Mouse (Mus musculus) frontal cortex, adult 2 months (tissue): Measurements from ENCODE around the gene Tpk1. TPM values are rescaled to one million over a fixed set of nuclear protein-coding genes. Genes with fewer than 3 reads are reported as not detected.

Experiments
- DNase-seq, 2 experiments: peaks; one replicate each; pipeline ENCODE4 v3.0.0; 2022; ENCODE audit warnings: low spot score in 1 of 2; ENCODE audit errors: extremely low spot score in 1 of 2
- polyA plus RNA-seq: library from polyadenylated mRNA; depleted of rRNA; stranded (reverse); fragments of >200 nt; gene quantifications from 2 replicates; pipeline ENCODE4 v1.2.3, GENCODE M21; 2012

The Tpk1 gene
- polyA plus RNA-seq, 1 experiment: 2.7 TPM

DNA sequence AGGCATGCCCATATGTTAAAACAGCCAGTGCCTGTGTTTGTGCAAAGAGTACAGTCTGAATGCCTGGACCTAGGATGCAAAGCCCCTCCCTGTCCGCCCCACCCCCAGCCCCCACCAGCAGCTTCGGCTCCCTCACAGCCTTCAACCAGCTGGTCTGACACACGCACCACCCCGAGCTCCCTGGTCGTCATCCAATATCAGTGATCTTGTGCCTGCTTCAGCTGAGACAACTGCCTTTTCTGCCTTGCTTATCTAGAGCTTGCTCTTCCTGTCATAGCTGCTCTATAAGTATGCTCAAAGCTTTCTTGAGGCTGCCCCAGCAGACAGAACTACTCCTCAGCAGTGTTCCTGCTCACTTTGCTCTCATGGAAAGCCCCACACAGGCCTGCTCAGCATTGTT lies 370.2 kb downstream of the Tpk1 start:
- DNase-seq: peak in 1 of 2 experiments; percentile 11
